Mouse (Mus musculus) left cerebral cortex, postnatal 25 days (tissue): ENCODE measurements at regions not wholly inside any gene's neighbourhood (a gene's known extent, or its start where the extent isn't known, plus 50 kb on each side); places are given as distances from the start of the nearest gene placed in this dataset.

ENCODE experiments used
- DNase-seq, 2 experiments: peaks; one replicate each; pipeline ENCODE4 v3.0.0; 2022; ENCODE audit warnings: low spot score in 2 of 2, mixed read lengths in 1 of 2
- intact Hi-C: fragments of 180-260 bp; cut with DNase I; formaldehyde crosslinking; loops from one replicate; pipeline ENCODE4 v1.15.1; 2025

- peak; percentile 90 to 95 for DNase-seq
- intact Hi-C loops: loop anchor here (2.0 to 10.0 kb wide), 5 partner anchors 63 to 613 kb away; no protein-coding TSS in a partner anchor
These were observed 56.1 kb upstream of the Ces5a start for GRCm38 (mm10) chr8:93591608-93592301.

- DNase-seq: no peak
- intact Hi-C loops: loop anchor here (2.0 to 10.0 kb wide), 5 partner anchors 63 to 613 kb away; no protein-coding TSS in a partner anchor
These were observed 56.6 kb upstream of the Ces5a start for GRCm38 (mm10) chr8:93592302-93592651.

DNA sequence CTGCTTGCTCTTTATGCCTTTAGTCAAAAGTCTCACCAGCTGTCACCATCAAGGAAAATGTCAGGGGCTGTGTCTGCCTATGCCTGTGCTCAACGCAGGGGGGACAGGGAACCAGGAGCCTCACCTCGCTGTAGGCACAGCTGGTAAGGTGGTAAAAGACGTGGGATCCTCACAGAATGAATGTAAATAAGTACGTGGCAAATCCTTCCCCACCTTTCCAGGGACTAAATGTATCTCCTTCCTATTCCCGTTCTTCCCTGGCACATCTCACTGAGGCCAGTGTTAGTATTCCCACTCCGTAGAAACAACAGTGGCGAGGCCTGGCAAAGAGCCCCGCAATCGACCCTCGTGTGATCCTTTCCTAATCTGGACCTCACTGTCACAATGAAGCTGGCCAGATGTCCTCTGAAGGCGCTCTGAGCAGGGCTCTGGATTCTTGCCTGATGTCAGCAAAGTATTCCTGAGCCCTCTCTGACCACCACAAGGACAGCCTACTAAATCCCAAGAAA is 63.0 kb upstream of the Ces5a start:
- peak; percentile 31 to 52 for DNase-seq
- intact Hi-C loops: loop anchor here (10.0 kb wide), 1 partner anchor 606 kb away; no protein-coding TSS in a partner anchor

DNA sequence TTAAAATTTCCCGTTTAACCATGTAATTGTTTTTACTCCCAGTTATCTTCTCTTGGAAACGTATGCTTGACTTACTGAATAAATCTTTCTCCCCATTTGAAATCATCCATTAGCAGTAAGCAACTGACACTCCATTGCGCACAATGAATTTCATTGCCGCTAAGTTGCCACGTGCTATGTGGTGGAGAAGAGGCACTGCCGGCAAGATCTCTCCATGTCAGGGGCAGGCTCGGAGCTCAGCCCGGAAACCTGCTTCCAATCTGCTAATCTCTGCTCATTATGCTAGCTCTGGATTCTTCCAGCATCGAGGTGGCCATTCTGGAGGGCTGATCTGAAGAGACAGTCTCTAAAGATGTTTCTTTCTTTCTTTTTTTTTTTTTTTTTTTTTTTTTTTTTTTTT is 63.7 kb upstream of the Ces5a start:
- intact Hi-C loops: loop anchor here (10.0 kb wide), 1 partner anchor 605 kb away; no protein-coding TSS in a partner anchor
- no peak for DNase-seq

- intact Hi-C loops: loop anchor here (10.0 kb wide), 1 partner anchor 605 kb away; no protein-coding TSS in a partner anchor
These were observed 64.1 kb upstream of the Ces5a start for GRCm38 (mm10) chr8:93599776-93600175.

GRCm38 (mm10) chr8:93626807-93627526 is 91.3 kb upstream of the Ces5a start:
- intact Hi-C loops: no loop called here
- peak in 1 of 2 experiments; percentile 25 for DNase-seq

More at GRCm38 (mm10) chr8:93599776-93600175, 64.1 kb upstream of the Ces5a start:
- DNase-seq: no peak

DNA sequence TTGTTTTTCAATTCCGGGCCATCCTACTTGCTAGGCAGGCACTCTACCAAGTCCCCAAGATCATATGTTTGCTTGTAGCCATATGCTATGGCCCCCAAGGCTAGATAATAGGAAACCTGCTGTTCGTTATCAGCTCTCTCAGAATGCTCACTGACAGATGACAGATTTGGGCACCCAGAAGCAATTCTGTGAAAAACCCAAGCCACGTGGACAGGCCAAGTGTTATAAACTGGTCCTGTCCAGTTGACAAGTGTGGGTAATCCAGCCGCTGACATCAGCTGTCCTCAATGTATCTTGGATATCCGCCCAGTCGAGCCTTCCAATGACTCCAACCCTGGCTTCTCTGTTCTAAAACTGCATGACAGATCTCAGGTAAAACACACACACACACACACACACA is 92.0 kb upstream of the Ces5a start:
- intact Hi-C loops: no loop called here
- no peak for DNase-seq

GRCm38 (mm10) chr8:93632896-93633295 is 97.3 kb upstream of the Ces5a start:
- intact Hi-C loops: no loop called here

DNA sequence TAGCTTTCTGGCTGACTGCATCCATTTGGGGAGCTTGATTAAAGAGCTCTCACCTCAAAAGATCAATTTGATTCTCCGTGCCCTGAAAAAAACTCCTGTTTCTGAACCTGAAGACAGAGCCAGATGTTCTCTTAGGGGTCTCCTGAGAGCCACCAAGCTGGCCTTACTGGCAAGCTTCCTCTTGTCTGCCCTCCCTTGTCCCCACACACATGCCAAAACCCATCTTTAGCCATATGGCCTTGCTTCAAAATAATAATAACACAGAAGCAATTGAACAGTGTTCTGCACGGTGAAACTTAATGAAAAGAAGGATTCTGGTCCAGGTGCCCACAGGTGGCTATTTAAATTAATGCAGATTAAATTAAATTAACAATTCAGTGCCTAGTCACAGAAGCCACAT is 107.1 kb upstream of the Ces5a start:
- no peak for DNase-seq
- intact Hi-C loops: no loop called here

More at GRCm38 (mm10) chr8:93632896-93633295, 97.3 kb upstream of the Ces5a start:
- DNase-seq: peak in 1 of 2 experiments; percentile 57

- intact Hi-C loops: no loop called here
- peak in 1 of 2 experiments; percentile 64 for DNase-seq
These were observed 108.0 kb upstream of the Ces5a start for GRCm38 (mm10) chr8:93643471-93644215.

- DNase-seq: no peak
- intact Hi-C loops: loop anchor here (10.0 kb wide), 1 partner anchor 89 kb away; no protein-coding TSS in a partner anchor
These were observed 117.8 kb upstream of the Ces5a start for GRCm38 (mm10) chr8:93653421-93653820.

GRCm38 (mm10) chr8:93653913-93654705 is 118.5 kb upstream of the Ces5a start:
- intact Hi-C loops: loop anchor here (1.0 to 10.0 kb wide), 3 partner anchors 61 to 156 kb away; no protein-coding TSS in a partner anchor
- peak; percentile 54 to 95 for DNase-seq

GRCm38 (mm10) chr8:93655752-93656151 is 120.1 kb upstream of the Ces5a start:
- DNase-seq: peak in 1 of 2 experiments; percentile 55
- intact Hi-C loops: loop anchor here (2.0 to 10.0 kb wide), 2 partner anchors 63 to 91 kb away; no protein-coding TSS in a partner anchor

GRCm38 (mm10) chr8:93661739-93662138 is 126.1 kb upstream of the Ces5a start:
- intact Hi-C loops: loop anchor here (2.0 kb wide), 1 partner anchor 271 kb away; no protein-coding TSS in a partner anchor
- peak; percentile 80 to 89 for DNase-seq

GRCm38 (mm10) chr8:93662219-93662618 is 126.6 kb upstream of the Ces5a start:
- intact Hi-C loops: no loop called here
- DNase-seq: no peak

DNA sequence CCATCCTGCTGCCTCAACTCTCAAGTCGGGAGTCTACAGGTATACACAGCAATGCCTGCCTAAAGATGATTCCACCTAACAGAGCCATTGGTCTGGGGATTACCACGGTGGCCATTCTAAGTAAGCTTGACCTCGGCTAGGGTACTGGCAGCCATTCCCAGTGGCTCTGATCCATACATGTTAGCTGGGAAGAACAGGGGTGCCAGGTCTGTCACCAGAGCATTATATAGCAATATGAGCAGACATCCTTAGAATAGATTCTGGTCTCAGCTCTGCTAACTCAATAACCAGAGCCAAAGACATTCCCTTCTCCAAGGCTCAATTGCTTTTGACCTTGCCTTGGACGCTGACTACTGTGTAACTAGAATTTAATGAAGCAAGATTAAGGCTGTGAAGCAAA is 128.2 kb upstream of the Ces5a start:
- intact Hi-C loops: no loop called here
- no peak for DNase-seq

- intact Hi-C loops: no loop called here
- no peak for DNase-seq
These were observed 132.7 kb upstream of the Ces5a start for GRCm38 (mm10) chr8:93668306-93668705.

- intact Hi-C loops: no loop called here
- no peak for DNase-seq
These were observed 135.0 kb upstream of the Gnao1 start for GRCm38 (mm10) chr8:93674721-93675120.
